Mouse (Mus musculus) adrenal gland, postnatal 25 days (tissue): ENCODE data around the gene Carmil3. TPM values are rescaled to one million over a fixed set of nuclear protein-coding genes. Genes with fewer than 3 reads are reported as not detected.

ENCODE experiments used
- DNase-seq: peaks from one replicate; pipeline ENCODE4 v3.0.0; 2021; ENCODE audit warnings: mixed read lengths
- total RNA-seq: library from RNA; stranded (reverse); gene quantifications from 2 replicates; pipeline ENCODE4 v1.2.3, GENCODE M21; 2021

The Carmil3 gene
- total RNA-seq, 1 experiment from 2014 or later, result 7.3 TPM

- DNase-seq, result no peak
These were observed 53.9 kb downstream of the Carmil3 start for GRCm38 (mm10) chr14:55544334-55544733.

- no peak for DNase-seq
These were observed 59.7 kb downstream of the Carmil3 start for GRCm38 (mm10) chr14:55550191-55550590.

GRCm38 (mm10) chr14:55551347-55551746, 60.9 kb downstream of the Carmil3 start:
- no peak for DNase-seq

GRCm38 (mm10) chr14:55551794-55552193, 61.3 kb downstream of the Carmil3 start:
- no peak for DNase-seq

- no peak for DNase-seq
These were observed 64.2 kb downstream of the Carmil3 start for GRCm38 (mm10) chr14:55554635-55555034.

GRCm38 (mm10) chr14:55555788-55556187, 65.3 kb downstream of the Carmil3 start:
- DNase-seq, result no peak

- DNase-seq, result peak; percentile 77
These were observed 66.6 kb downstream of the Carmil3 start for GRCm38 (mm10) chr14:55557003-55557402.

- DNase-seq, result no peak
These were observed 67.1 kb downstream of the Carmil3 start for GRCm38 (mm10) chr14:55557587-55557986.

Other genes with a start within 250 kb of the Carmil3 start
- gene Dhrs4, start 11.9 kb upstream of the Carmil3 start, total RNA-seq, result 83.7 and 89.8 TPM in 2 replicates
- gene Cpne6, start 19.8 kb downstream of the Carmil3 start, total RNA-seq, result 0.12 TPM in 1 of 2 replicates, not detected in the other
- gene Nrl, start 34.3 kb downstream of the Carmil3 start, total RNA-seq, result not detected in 2 replicates
- gene Pck2, start 49.6 kb downstream of the Carmil3 start, total RNA-seq, result 33.9 and 46.2 TPM in 2 replicates
- gene Dcaf11, start 69.4 kb downstream of the Carmil3 start, total RNA-seq, result 131 and 160 TPM in 2 replicates
- 2.6 TPM in 1 of 2 replicates, not detected in the other for gene A730061H03Rik, start 69.8 kb downstream of the Carmil3 start, total RNA-seq
- 1.7 and 2.6 TPM in 2 replicates for gene Fitm1, start 85.0 kb downstream of the Carmil3 start, total RNA-seq
- 328 and 383 TPM in 2 replicates for gene Psme1, start 87.5 kb downstream of the Carmil3 start, total RNA-seq
- 34.5 and 61.6 TPM in 2 replicates for gene Emc9, start 94.7 kb downstream of the Carmil3 start, total RNA-seq
- gene Psme2, start 100.5 kb downstream of the Carmil3 start, total RNA-seq, result 357 and 368 TPM in 2 replicates
- 37.4 and 49.3 TPM in 2 replicates for gene Rnf31, start 101.1 kb downstream of the Carmil3 start, total RNA-seq
- 24.2 and 24.8 TPM in 2 replicates for gene Irf9, start 112.9 kb downstream of the Carmil3 start, total RNA-seq
- 13.6 TPM in 2 replicates for gene Rec8, start 127.4 kb downstream of the Carmil3 start, total RNA-seq
- 100 and 141 TPM in 2 replicates for gene Ipo4, start 145.3 kb downstream of the Carmil3 start, total RNA-seq
- 2.4 and 2.5 TPM in 2 replicates for gene Gm49378, start 147.2 kb downstream of the Carmil3 start, total RNA-seq
- 81.1 and 98.6 TPM in 2 replicates for gene Tm9sf1, start 153.2 kb downstream of the Carmil3 start, total RNA-seq
- gene Tssk4, start 159.5 kb downstream of the Carmil3 start, total RNA-seq, result 2.6 and 2.9 TPM in 2 replicates
- 73.5 and 88.6 TPM in 2 replicates for gene Mdp1, start 169.9 kb downstream of the Carmil3 start, total RNA-seq
- gene Gmpr2, start 181.3 kb downstream of the Carmil3 start, total RNA-seq, result 28.0 and 32.2 TPM in 2 replicates
- 347 and 352 TPM in 2 replicates for gene Nedd8, start 181.5 kb downstream of the Carmil3 start, total RNA-seq
- 30.0 and 36.4 TPM in 2 replicates for gene Tinf2, start 191.2 kb downstream of the Carmil3 start, total RNA-seq
- not detected in 2 replicates for gene Tgm1, start 223.3 kb downstream of the Carmil3 start, total RNA-seq
- 23.7 and 28.1 TPM in 2 replicates for gene Rabggta, start 231.6 kb downstream of the Carmil3 start, total RNA-seq